ENCODE assay signal across 31 mouse cellular contexts in the genomic region with DNA sequence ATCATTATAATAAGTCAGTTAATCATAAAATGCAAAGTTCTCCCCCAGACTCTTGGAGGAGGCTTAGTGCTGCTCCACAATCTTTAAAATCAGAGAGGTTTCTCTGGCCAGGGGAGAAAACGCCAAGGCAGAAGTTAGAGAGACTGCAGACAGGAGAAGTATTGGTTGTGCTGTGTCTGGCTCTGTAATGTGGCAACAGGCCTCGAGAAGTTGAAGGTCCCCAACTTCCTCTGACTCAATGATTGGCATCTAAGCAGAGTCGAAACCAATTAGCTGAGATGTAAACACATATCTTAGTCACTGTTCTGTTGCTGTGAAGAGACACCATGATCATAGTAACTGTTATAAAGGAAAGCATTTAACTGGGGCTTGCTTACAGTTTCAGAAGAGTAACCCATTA. TPM values are rescaled to one million over a fixed set of nuclear protein-coding genes. Genes with fewer than 3 reads are reported as not detected.
DNase-seq lines count a peak whose midpoint lies in the region; ATAC-seq and TF ChIP-seq lines count a peak whose summit lies in the region.
"Had no signal": no experiment of that assay in that cellular context is flagged by ENCODE, and none has a peak within 500 bp of the region (broad histone marks: within the 10 kb centered on the region; RNA-seq: fewer than 3 reads in every experiment).

No protein-coding gene starts in this region.

- 0 out of 2 replicates have a peak, but pooled peaks have one; percentile 53 for ATAC-seq in monocyte, adult 5-6 weeks (replicated peaks; ENCODE audit: insufficient number of reproducible peaks, low FRiP score, low TSS enrichment, poor library complexity, severe bottlenecking)
- ATAC-seq: forebrain, embryonic 14.5 days; forebrain, postnatal 0 days; intestine, embryonic 15.5 days; Patski had no signal

- H3K4me3 ChIP-seq in bone marrow, adult 2 months (replicated peaks; ENCODE audit: control insufficient read depth, low read depth, low read length) = no peak overlapping the region
- H3K4me3 ChIP-seq: embryonic facial prominence, embryonic 12.5 days; embryonic facial prominence, embryonic 15.5 days; gastrocnemius, adult 2 months; heart, embryonic 12.5 days; heart, embryonic 15.5 days; intestine, embryonic 15.5 days had no signal

- DNase-seq in 416B (ENCODE audit: low read depth) = peak; percentile 34
- DNase-seq in induced T-regulatory cell, adult 2 months (ENCODE audit: low read depth) = peak; percentile 4
- DNase-seq in B cell, adult 2 months = no peak
- no peak for DNase-seq in cerebellum, adult 8-10 months
- no peak for DNase-seq in thymus, postnatal 14 days
- DNase-seq: adrenal gland, postnatal 10 days; adrenal gland, postnatal 36 days; cerebellum, adult 11-12 months; cerebellum, adult 9-10 months; cerebellum, postnatal 14 days; forebrain, postnatal 0 days; gastrocnemius, adult 2 months; gastrocnemius, postnatal 14 days; heart, adult 18-20 months; heart, postnatal 10 days; heart, postnatal 36 days had no signal

- no peak for TF ChIP-seq CTCF in bone marrow, adult 2 months (IDR thresholded peaks at IDR 0.05; ENCODE audit: control insufficient read depth, insufficient read depth, low read length)

- 6% methylated on average over 3 of the region's 3 CpGs for WGBS in bone marrow, adult 2 months

- no peak for TF ChIP-seq POLR2A in bone marrow, adult 2 months (IDR thresholded peaks at IDR 0.05; ENCODE audit: borderline replicate concordance, control insufficient read depth, low read depth, low read length)

- peak overlapping the region; percentile 54; the same call in 1 of the 2 replicates for H3K27ac ChIP-seq in bone marrow, adult 2 months (ENCODE audit: control insufficient read depth, insufficient read depth, low read depth, low read length, poor library complexity)
- H3K27ac ChIP-seq: embryonic facial prominence, embryonic 12.5 days; embryonic facial prominence, embryonic 15.5 days; gastrocnemius, adult 2 months; heart, embryonic 15.5 days; hindbrain, embryonic 14.5 days; intestine, embryonic 15.5 days had no signal

- no peaks in the 10 kb centered on the region; the same call in none of the 2 replicates for H3K4me1 ChIP-seq in bone marrow, adult 2 months (ENCODE audit: control insufficient read depth, insufficient read depth, low read length)
- H3K4me1 ChIP-seq: embryonic facial prominence, embryonic 12.5 days; embryonic facial prominence, embryonic 15.5 days; heart, embryonic 12.5 days; heart, embryonic 15.5 days; intestine, embryonic 15.5 days had no signal

RNA-seq across cellular contexts. Expression of a gene that starts 6.5 kb away (rescaled TPM):
- polyA plus RNA-seq in bone marrow, adult 2 months (2011; ENCODE audit: insufficient read depth, insufficient read length, low replicate concordance, missing spikeins) = not detected in 2 replicates
- 0.48 TPM in 1 of 3 replicates, not detected in the others for total RNA-seq in monocyte, adult 5-6 weeks (2017)
- total RNA-seq: adrenal gland, adult 18-20 months; adrenal gland, postnatal 10 days; adrenal gland, postnatal 36 days; ES-E14; forebrain, postnatal 0 days; gastrocnemius, adult 2 months; gastrocnemius, postnatal 14 days; gastrocnemius, postnatal 4 days; heart, adult 18-20 months; heart, postnatal 10 days; heart, postnatal 36 days had no signal
- polyA plus RNA-seq: forebrain, embryonic 14.5 days; forebrain, postnatal 0 days; frontal cortex, adult 2 months; heart, embryonic 12.5 days; heart, embryonic 15.5 days; hindbrain, embryonic 11.5 days; hindbrain, embryonic 14.5 days had no signal

Comparison
In these comparisons a context has a peak if more than half of its experiments do, and no peak if none do; other contexts are left out.
1. DNase-seq: peak in 416B (single experiment) and induced T-regulatory cell, adult 2 months (single experiment); none in B cell, adult 2 months (0 of 2), cerebellum, adult 8-10 months (single experiment) and thymus, postnatal 14 days (single experiment).